Mouse (Mus musculus) ES-E14 (cell line): ENCODE results near the gene Tmem229b.

Experiments
- CHD2 ChIP-seq: IDR thresholded peaks from 2 replicates; pipeline ENCODE4 v1.6.1; 2014; ENCODE audit warnings: mild to moderate bottlenecking, low read depth, low read length, inconsistent platforms
- MAFK ChIP-seq: IDR thresholded peaks from 2 replicates; pipeline ENCODE4 v1.6.1; 2014; ENCODE audit warnings: mild to moderate bottlenecking, low read depth, low read length, inconsistent platforms; ENCODE audit not compliant: insufficient read depth
- ZC3H11A ChIP-seq: IDR thresholded peaks from 2 replicates; pipeline ENCODE4 v1.6.1; 2012; ENCODE audit warnings: low read depth, mild to moderate bottlenecking, inconsistent platforms, low read length, borderline replicate concordance
- ZNF384 ChIP-seq: IDR thresholded peaks from 2 replicates; pipeline ENCODE4 v1.6.1; 2012; ENCODE audit warnings: low read depth, low read length, inconsistent platforms

DNA sequence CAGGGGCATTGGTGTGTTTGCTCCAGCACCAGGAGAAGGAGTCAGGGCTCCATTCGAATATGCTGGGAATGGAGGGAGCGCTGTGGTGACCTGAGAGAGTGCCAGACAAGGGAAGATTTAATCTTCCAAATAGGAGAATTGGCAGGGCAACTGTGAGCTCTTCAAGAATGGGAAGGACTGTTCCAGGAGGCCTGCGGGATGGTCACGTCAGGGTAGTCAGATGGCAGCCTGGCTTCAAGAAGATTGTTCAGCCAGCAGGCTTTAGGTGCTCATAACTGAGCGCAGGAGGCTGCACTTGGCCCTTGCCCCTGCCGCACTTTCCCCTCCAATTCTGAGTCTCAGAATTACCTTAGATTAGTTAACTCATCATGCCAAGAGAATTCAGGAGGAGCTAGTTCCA is 64.5 kb downstream of the Tmem229b start:
- no peak for TF ChIP-seq CHD2
- no peak for TF ChIP-seq MAFK
- no peak for TF ChIP-seq ZNF384
- no peak for TF ChIP-seq ZC3H11A
